Mouse (Mus musculus): ENCODE results near the gene Lmbr1l. TPM values are rescaled to one million over a fixed set of nuclear protein-coding genes. Genes with fewer than 3 reads are reported as not detected.

The Lmbr1l gene
- total RNA-seq, 2 experiments from 2014 or later: 17.8 to 19.1 TPM

- DNase-seq (ENCODE audit: extremely low spot score in 1 of 2, low spot score in 2 of 2): no peak
- no peak overlapping the region for H3K27ac ChIP-seq
- TF ChIP-seq CTCF (IDR thresholded peaks at IDR 0.05): no peak
- intact Hi-C loops (cut with DNase I): no loop called here
- no peak overlapping the region for H3K4me3 ChIP-seq
These were observed 56.2 kb downstream of the Lmbr1l start for GRCm38 (mm10) chr15:98861701-98862410.

GRCm38 (mm10) chr15:98860921-98861320, 57.1 kb downstream of the Lmbr1l start:
- intact Hi-C loops (cut with DNase I): no loop called here
- Histone ChIP-seq H3K4me3 (no peak overlapping the region), H3K27ac (no peak overlapping the region)
- DNase-seq (ENCODE audit: extremely low spot score in 1 of 2, low spot score in 2 of 2): no peak
- TF ChIP-seq CTCF (IDR thresholded peaks at IDR 0.05): no peak

- Histone ChIP-seq H3K27ac (no peak overlapping the region), H3K4me3 (no peak overlapping the region)
- intact Hi-C loops (cut with DNase I): no loop called here
- no peak for TF ChIP-seq CTCF (IDR thresholded peaks at IDR 0.05)
- no peak for DNase-seq (ENCODE audit: extremely low spot score in 1 of 2, low spot score in 2 of 2)
These were observed 58.5 kb downstream of the Lmbr1l start for GRCm38 (mm10) chr15:98859319-98860043.

GRCm38 (mm10) chr15:98854214-98854613, 63.8 kb downstream of the Lmbr1l start:
- no peak for TF ChIP-seq CTCF (IDR thresholded peaks at IDR 0.05)
- intact Hi-C loops (cut with DNase I): no loop called here
- H3K4me3 ChIP-seq: no peak overlapping the region
- no peak for DNase-seq (ENCODE audit: extremely low spot score in 1 of 2, low spot score in 2 of 2)
- no peak overlapping the region for H3K27ac ChIP-seq

Other genes with a start within 250 kb of the Lmbr1l start
- gene Rnd1, start 240.8 kb downstream of the Lmbr1l start, total RNA-seq (2021): 10 to 100 TPM; 27.4 to 27.7 TPM
- gene Ccdc65, start 210.0 kb downstream of the Lmbr1l start, total RNA-seq (2021): 10 to 100 TPM; 11.2 TPM
- gene Fkbp11, start 190.0 kb downstream of the Lmbr1l start, total RNA-seq (2021): 1 to 10 TPM; 1.9 TPM
- 100 to 1,000 TPM; 749 to 756 TPM for gene Arf3, start 155.0 kb downstream of the Lmbr1l start, total RNA-seq (2021)
- gene Wnt10b, start 140.1 kb downstream of the Lmbr1l start, total RNA-seq (2021): under 1 TPM; 0.51 to 0.66 TPM
- gene Wnt1, start 128.4 kb downstream of the Lmbr1l start, total RNA-seq (2021): under 1 TPM in 1 of 2 experiments, not detected in 1; 0.14 TPM
- 100 to 1,000 TPM; 739 to 834 TPM for gene Ddn, start 108.7 kb downstream of the Lmbr1l start, total RNA-seq (2021)
- 10 to 100 TPM; 46.1 to 52.3 TPM for gene Prkag1, start 86.7 kb downstream of the Lmbr1l start, total RNA-seq (2021)
- 100 to 1,000 TPM; 100 to 101 TPM for gene Kmt2d, start 47.0 kb downstream of the Lmbr1l start, total RNA-seq (2021)
- 10 to 100 TPM; 11.8 to 12.1 TPM for gene Rhebl1, start 23.7 kb downstream of the Lmbr1l start, total RNA-seq (2021)
- gene Dhh, start 19.7 kb downstream of the Lmbr1l start, total RNA-seq (2021): under 1 TPM in 1 of 2 experiments, not detected in 1; 0.28 TPM
- gene Tuba1b, start 16.3 kb upstream of the Lmbr1l start, total RNA-seq (2021): 100 to 1,000 TPM; 509 to 550 TPM
- not detected for gene Gm49450, start 35.3 kb upstream of the Lmbr1l start, total RNA-seq (2021)
- gene Tuba1a, start 35.5 kb upstream of the Lmbr1l start, total RNA-seq (2021): 100 to 1,000 TPM; 817 to 827 TPM
- 10 to 100 TPM; 56.1 to 61.4 TPM for gene Tuba1c, start 111.7 kb upstream of the Lmbr1l start, total RNA-seq (2021)
- under 1 TPM; 0.91 to 0.97 TPM for gene Prph, start 136.9 kb upstream of the Lmbr1l start, total RNA-seq (2021)
- gene Troap, start 156.3 kb upstream of the Lmbr1l start, total RNA-seq (2021): under 1 TPM in 1 of 2 experiments, not detected in 1; 0.72 TPM
- gene C1ql4, start 169.6 kb upstream of the Lmbr1l start, total RNA-seq (2021): not detected
- gene Dnajc22, start 174.9 kb upstream of the Lmbr1l start, total RNA-seq (2021): under 1 TPM in 1 of 2 experiments, not detected in 1; 0.21 TPM
- 10 to 100 TPM; 34.8 to 35.6 TPM for gene Spats2, start 207.7 kb upstream of the Lmbr1l start, total RNA-seq (2021)

All from left cerebral cortex, adult 2 months (tissue).